Mouse (Mus musculus) olfactory bulb, adult 2 months (tissue): Measurements from ENCODE around the gene Tbata. TPM values are rescaled to one million over a fixed set of nuclear protein-coding genes. Genes with fewer than 3 reads are reported as not detected.

Experiments used
- H3K27ac ChIP-seq: fragments of 200-500 bp; 2 replicates; pipeline ENCODE4 v1.5.1; 2012; ENCODE audit warnings: low read depth, low read length; ENCODE audit not compliant: insufficient read depth
- H3K4me1 ChIP-seq: fragments of 200-500 bp; 2 replicates; pipeline ENCODE4 v1.6.1; 2012; ENCODE audit warnings: low read length; ENCODE audit not compliant: control insufficient read depth, insufficient read depth
- H3K4me3 ChIP-seq: fragments of 200-500 bp; 2 replicates; pipeline ENCODE4 v1.5.1; 2012; ENCODE audit warnings: mild to moderate bottlenecking, low read depth, low read length, moderate library complexity; ENCODE audit not compliant: insufficient read depth
- CTCF ChIP-seq: fragments of 200-500 bp; IDR thresholded peaks from 2 replicates; pipeline ENCODE4 v1.5.1; 2012; ENCODE audit warnings: low read depth, mild to moderate bottlenecking, low read length, moderate library complexity; ENCODE audit not compliant: insufficient read depth
- POLR2A ChIP-seq: fragments of 200-500 bp; IDR thresholded peaks from 2 replicates; pipeline ENCODE4 v1.6.1; 2012; ENCODE audit warnings: mild to moderate bottlenecking, low read depth, low read length, moderate library complexity; ENCODE audit not compliant: insufficient read depth
- WGBS: fragments of 180-500 bp; shearing (Covaris S2); methylation state at CpG from one replicate; pipeline ENCODE4 v1.1.7; 2018; 5-methylcytosine and 5-hydroxymethylcytosine counted together
- polyA plus RNA-seq: library from polyadenylated mRNA; stranded (reverse); fragments of >200 nt; gene quantifications from 2 replicates; pipeline ENCODE4 v1.2.4, GENCODE M21; 2012; ENCODE audit warnings: low replicate concordance; ENCODE audit not compliant: missing spikeins, insufficient read depth, insufficient read length

The Tbata gene
- polyA plus RNA-seq = not detected in 2 replicates

- WGBS = 75% methylated on average over 3 of the region's 3 CpGs
- H3K4me1 ChIP-seq = peaks cover 5% of the 10 kb centered on the region
- no peak within 1 kb of the TSS for H3K27ac ChIP-seq
- TF ChIP-seq POLR2A (no peak), CTCF (no peak)
- no peak within 1 kb of the TSS for H3K4me3 ChIP-seq
These were observed at the start of gene Tbata for GRCm38 (mm10) chr10:61171654-61172053. Gene Tbata (plus strand): TSS chr10:61171954.

- WGBS = 88% methylated on average over 3 of the region's 3 CpGs
- Histone ChIP-seq H3K27ac (no peak overlapping the region), H3K4me3 (no peak overlapping the region), H3K4me1 (no peaks in the 10 kb centered on the region)
- TF ChIP-seq POLR2A (no peak), CTCF (no peak)
These were observed 48.4 kb upstream of the Tbata start for GRCm38 (mm10) chr10:61123276-61123913.

- Histone ChIP-seq H3K27ac (no peak overlapping the region), H3K4me3 (no peak overlapping the region), H3K4me1 (no peaks in the 10 kb centered on the region)
- WGBS = 93% methylated on average over 2 of the region's 2 CpGs
- TF ChIP-seq POLR2A (no peak), CTCF (no peak)
These were observed 47.3 kb upstream of the Tbata start for GRCm38 (mm10) chr10:61124462-61124861.

GRCm38 (mm10) chr10:61128701-61129365 lies 42.9 kb upstream of the Tbata start:
- TF ChIP-seq POLR2A (no peak), CTCF (no peak)
- H3K4me1 ChIP-seq = no peaks in the 10 kb centered on the region
- no peak overlapping the region for H3K27ac ChIP-seq
- WGBS = 93% methylated on average over 1 of the region's 1 CpGs
- no peak overlapping the region for H3K4me3 ChIP-seq

- no peak for TF ChIP-seq POLR2A
- TF ChIP-seq CTCF = no peak
- no peaks in the 10 kb centered on the region for H3K4me1 ChIP-seq
- 79% methylated on average over 3 of the region's 3 CpGs for WGBS
These were observed 40.8 kb upstream of the Tbata start for GRCm38 (mm10) chr10:61130959-61131358.

GRCm38 (mm10) chr10:61134041-61134440 lies 37.7 kb upstream of the Tbata start:
- no peak overlapping the region for H3K27ac ChIP-seq
- TF ChIP-seq POLR2A = no peak
- TF ChIP-seq CTCF = no peak
- no peaks in the 10 kb centered on the region for H3K4me1 ChIP-seq
- no peak overlapping the region for H3K4me3 ChIP-seq
- WGBS = 57% methylated on average over 4 of the region's 4 CpGs

More at GRCm38 (mm10) chr10:61130959-61131358, 40.8 kb upstream of the Tbata start:
- Histone ChIP-seq H3K4me3 (no peak overlapping the region), H3K27ac (no peak overlapping the region)

- Histone ChIP-seq H3K4me1 (no peaks in the 10 kb centered on the region), H3K27ac (no peak overlapping the region), H3K4me3 (no peak overlapping the region)
- WGBS = 76% methylated on average over 3 of the region's 3 CpGs
- no peak for TF ChIP-seq CTCF
- TF ChIP-seq POLR2A = no peak
These were observed 36.4 kb upstream of the Tbata start for GRCm38 (mm10) chr10:61135226-61135839.

GRCm38 (mm10) chr10:61137567-61137966 lies 34.2 kb upstream of the Tbata start:
- WGBS = 84% methylated on average over 1 of the region's 1 CpGs
- H3K4me1 ChIP-seq = no peaks in the 10 kb centered on the region
- no peak overlapping the region for H3K4me3 ChIP-seq
- TF ChIP-seq POLR2A (no peak), CTCF (no peak)
- no peak overlapping the region for H3K27ac ChIP-seq

- Histone ChIP-seq H3K27ac (no peak overlapping the region), H3K4me1 (no peaks in the 10 kb centered on the region), H3K4me3 (no peak overlapping the region)
- WGBS = 93% methylated on average over 2 of the region's 2 CpGs
- TF ChIP-seq CTCF (no peak), POLR2A (no peak)
These were observed 28.4 kb upstream of the Tbata start for GRCm38 (mm10) chr10:61143343-61143742.
